Mouse (Mus musculus) kidney, postnatal 4 days (tissue): ENCODE measurements at regions not wholly inside any gene's neighbourhood (a gene's known extent, or its start where the extent isn't known, plus 50 kb on each side); places are given as distances from the start of the nearest gene placed in this dataset.

Experiments
- DNase-seq, 2 experiments: peaks; one replicate each; pipeline ENCODE4 v3.0.0; 2021; ENCODE audit warnings: mixed read lengths in 2 of 2

- no peak for DNase-seq
These were observed 51.3 kb downstream of the 3110018I06Rik start for GRCm38 (mm10) chr12:107539683-107540082.

- DNase-seq = no peak
These were observed 52.8 kb downstream of the 3110018I06Rik start for GRCm38 (mm10) chr12:107541196-107541595.

DNA sequence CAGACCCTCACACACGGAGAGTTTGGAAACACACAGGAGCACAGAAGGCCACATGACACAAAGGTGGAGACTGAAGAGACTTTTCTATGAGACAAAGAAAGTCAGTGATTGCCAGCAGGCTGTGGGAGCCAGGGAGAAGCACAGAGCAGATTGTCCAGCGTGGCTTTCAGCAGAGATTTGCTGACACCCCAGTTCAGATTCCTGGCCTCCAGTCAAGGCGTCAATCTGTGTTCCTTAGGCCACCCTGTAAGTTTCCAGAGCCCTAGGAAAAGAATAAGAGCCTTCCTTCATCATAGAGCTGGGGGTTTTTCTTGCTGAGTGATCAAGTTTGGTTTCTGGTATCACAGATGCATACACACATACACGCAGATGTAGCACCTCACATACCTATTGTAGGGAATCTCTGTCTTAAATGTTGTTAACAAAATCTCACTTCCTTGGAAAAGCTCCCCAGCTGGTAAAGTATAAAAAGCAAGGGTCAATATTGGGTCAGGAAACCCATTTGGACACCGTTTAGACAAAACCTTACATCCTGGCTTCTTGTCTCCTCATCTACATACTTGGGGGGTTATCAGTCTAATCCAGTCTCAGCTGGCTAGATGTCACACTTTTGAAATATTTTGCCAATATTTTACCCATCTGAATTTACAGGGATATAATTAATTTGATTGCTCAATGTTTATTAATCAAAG, 58.9 kb downstream of the 3110018I06Rik start:
- DNase-seq = peak in 1 of 2 experiments; percentile 14

DNA sequence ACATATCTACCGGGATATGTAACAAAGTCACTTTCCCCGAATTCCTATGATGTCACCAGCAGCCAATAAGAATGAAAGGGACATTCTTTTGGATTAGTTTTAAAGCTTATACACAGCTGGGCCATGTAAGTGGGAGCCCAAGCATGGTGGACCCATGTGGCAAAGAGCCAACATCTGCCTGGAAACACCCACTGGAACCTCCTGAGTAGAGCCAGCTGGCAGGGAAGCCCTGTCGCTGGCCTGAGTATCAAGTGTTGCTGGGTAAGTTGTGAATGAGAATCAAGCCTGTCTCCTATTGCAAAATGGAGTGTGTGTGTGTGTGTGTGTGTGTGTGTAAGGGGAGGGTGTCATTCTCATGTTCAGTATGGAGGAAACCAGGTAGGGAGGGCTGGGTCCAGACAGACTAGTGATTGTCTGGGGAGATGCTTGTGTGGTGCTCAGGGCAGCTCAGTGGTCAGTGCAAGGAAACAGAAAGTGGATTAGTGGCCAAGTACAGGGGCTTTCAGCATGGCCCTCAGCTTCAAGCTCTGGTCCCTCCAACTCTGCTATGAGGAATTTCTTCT, 59.5 kb downstream of the 3110018I06Rik start:
- DNase-seq = peak; percentile 62 to 79

- peak in 1 of 2 experiments; percentile 5 for DNase-seq
These were observed 61.2 kb downstream of the 3110018I06Rik start for GRCm38 (mm10) chr12:107549452-107550296.

- no peak for DNase-seq
These were observed 70.8 kb downstream of the 3110018I06Rik start for GRCm38 (mm10) chr12:107559191-107559590.

GRCm38 (mm10) chr12:107560100-107560499, 71.7 kb downstream of the 3110018I06Rik start:
- no peak for DNase-seq

- no peak for DNase-seq
These were observed 84.2 kb downstream of the 3110018I06Rik start for GRCm38 (mm10) chr12:107572586-107572985.

- no peak for DNase-seq
These were observed 91.1 kb downstream of the 3110018I06Rik start for GRCm38 (mm10) chr12:107579508-107579907.

GRCm38 (mm10) chr12:107583151-107583720, 94.8 kb downstream of the 3110018I06Rik start:
- DNase-seq = no peak

- DNase-seq = no peak
These were observed 97.3 kb downstream of the 3110018I06Rik start for GRCm38 (mm10) chr12:107585696-107586225.

DNA sequence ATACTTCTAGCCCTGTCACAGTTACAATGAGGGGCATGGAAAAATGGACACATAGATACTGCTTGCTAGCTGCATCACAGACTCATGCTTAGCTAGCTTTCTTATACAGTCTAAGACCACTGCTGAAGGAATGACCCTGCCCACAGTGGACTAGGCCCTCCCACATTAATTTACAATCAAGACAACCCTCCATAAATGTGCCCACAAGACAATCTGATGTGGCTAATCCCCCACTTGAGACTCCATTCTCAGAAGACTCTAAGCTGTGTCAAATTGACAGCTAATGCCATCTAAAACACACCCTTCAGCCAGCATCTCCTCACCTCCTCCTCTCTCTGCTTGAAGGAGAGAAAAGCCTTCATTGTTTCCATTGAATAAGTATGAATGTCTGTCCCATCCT, 107.8 kb downstream of the 3110018I06Rik start:
- no peak for DNase-seq

GRCm38 (mm10) chr12:107600576-107600975, 112.1 kb downstream of the 3110018I06Rik start:
- DNase-seq = no peak

DNA sequence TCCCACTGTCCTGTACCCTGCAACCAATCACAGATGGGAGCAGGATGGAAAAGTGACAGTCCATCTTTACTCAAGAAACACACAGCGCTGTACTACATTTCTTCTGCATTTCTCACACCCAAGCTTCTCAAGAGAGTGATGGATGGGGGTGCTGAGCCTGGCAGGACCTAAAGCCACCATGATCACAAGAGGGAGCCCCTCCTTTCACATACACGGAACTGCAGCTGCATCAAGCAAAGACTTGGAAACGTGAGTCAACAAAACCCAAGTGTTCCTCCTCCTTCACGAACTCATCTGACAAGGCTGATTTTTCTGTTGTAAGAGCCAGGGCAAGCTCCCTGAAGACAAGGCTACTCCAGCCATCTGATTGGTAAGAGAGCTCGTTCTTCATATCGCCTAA, 120.5 kb downstream of the 3110018I06Rik start:
- DNase-seq = no peak

GRCm38 (mm10) chr12:107609986-107610385, 121.6 kb downstream of the 3110018I06Rik start:
- no peak for DNase-seq

DNA sequence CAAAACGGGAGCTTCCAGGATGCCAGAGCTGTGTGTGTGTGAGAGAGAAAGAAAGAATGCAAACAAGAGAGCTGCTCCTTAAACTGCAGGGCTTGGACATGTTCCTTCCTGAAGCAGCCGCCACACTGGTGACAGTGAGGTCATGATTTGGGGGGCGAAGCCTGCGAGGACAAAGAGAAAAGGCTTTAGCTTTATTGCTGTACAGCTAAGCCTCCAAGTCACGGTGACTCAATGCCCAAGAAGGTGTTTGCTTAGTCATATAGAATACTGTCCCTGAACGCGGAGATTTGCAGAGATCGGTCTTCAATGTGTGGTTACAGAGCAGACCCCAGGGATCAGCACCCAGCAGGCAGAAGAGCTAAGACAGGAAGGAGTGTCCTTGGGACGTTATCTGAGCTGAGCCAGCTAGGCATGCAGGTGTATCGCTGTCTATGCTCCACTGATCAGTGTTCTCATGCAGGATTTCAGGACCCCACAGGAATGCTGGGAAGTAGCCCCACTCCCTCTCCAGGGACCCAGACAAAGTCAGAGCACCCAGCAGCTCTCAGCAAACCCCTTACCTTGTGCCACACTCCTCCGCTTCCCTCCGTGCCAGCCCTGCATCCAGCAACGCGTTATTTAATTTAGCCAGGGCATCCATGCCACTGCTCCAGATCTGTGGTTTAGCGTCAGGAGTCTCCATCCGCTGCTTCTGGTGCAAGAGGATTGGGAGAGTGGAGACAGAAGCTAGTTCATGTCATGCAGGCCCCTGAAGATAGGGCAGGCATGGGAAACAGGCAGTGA, 129.0 kb downstream of the 3110018I06Rik start:
- DNase-seq = no peak

- no peak for DNase-seq
These were observed 136.0 kb downstream of the 3110018I06Rik start for GRCm38 (mm10) chr12:107624446-107624845.

- no peak for DNase-seq
These were observed 159.6 kb downstream of the 3110018I06Rik start for GRCm38 (mm10) chr12:107648008-107648407.

GRCm38 (mm10) chr12:107652126-107652728, 163.8 kb downstream of the 3110018I06Rik start:
- DNase-seq = no peak

GRCm38 (mm10) chr12:107653131-107653530, 164.7 kb downstream of the 3110018I06Rik start:
- DNase-seq = peak; percentile 9 to 19

DNA sequence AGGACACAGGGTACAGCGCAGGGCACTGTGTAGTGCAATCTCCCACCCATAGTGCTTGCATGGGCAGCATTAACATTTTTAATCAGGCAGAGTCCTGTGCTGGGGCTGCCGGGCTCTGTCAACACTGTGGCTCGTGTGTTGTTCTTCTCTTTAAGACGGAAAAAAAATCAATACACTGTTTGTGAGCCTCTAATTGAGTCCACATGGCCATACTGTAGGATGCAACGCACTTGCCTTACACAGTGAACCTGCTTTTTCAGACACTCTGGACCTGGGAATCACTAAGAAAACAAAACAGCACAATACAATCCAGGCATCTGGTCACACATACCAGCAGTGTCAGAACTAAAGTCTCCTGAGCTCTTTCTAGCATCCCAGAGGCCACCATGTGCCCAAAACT, 168.4 kb downstream of the 3110018I06Rik start:
- DNase-seq = no peak

GRCm38 (mm10) chr12:107658241-107658640, 169.8 kb downstream of the 3110018I06Rik start:
- no peak for DNase-seq
